Mouse (Mus musculus): ENCODE data around the gene Srp68. TPM values are rescaled to one million over a fixed set of nuclear protein-coding genes. Genes with fewer than 3 reads are reported as not detected.

Srp68 gene
- polyA plus RNA-seq, 1 experiment = 101 TPM

GRCm38 (mm10) chr11:116250898-116251297 lies 23.1 kb downstream of the Srp68 start:
- Histone ChIP-seq H3K9me3 (replicated peaks; ENCODE audit: control insufficient read depth, insufficient read depth, low read length, poor library complexity, severe bottlenecking) (no peaks in the 10 kb centered on the region), H3K36me3 (ENCODE audit: control insufficient read depth, insufficient read depth, low read length, poor library complexity, severe bottlenecking) (peaks cover 26% of the 10 kb centered on the region), H3K9ac (ENCODE audit: low read depth, poor library complexity, severe bottlenecking) (no peak overlapping the region), H3K4me1 (ENCODE audit: control insufficient read depth, insufficient read depth, low read length) (no peaks in the 10 kb centered on the region), H3K27me3 (ENCODE audit: control insufficient read depth, insufficient read depth, low read length, poor library complexity, severe bottlenecking) (no peaks in the 10 kb centered on the region), H3K27ac (ENCODE audit: insufficient read depth, low read length) (no peak overlapping the region), H3K4me3 (ENCODE audit: low read depth, low read length) (no peak overlapping the region)
- TF ChIP-seq POLR2A (IDR thresholded peaks at IDR 0.05; ENCODE audit: insufficient read depth, low read length) (no peak), EP300 (IDR thresholded peaks at IDR 0.05; ENCODE audit: insufficient read depth, low read depth, low read length) (no peak), CTCF (IDR thresholded peaks at IDR 0.05; ENCODE audit: low read depth, low read length) (no peak)

- Histone ChIP-seq H3K36me3 (ENCODE audit: control insufficient read depth, insufficient read depth, low read length, poor library complexity, severe bottlenecking) (peaks cover 23% of the 10 kb centered on the region), H3K4me1 (ENCODE audit: control insufficient read depth, insufficient read depth, low read length) (no peaks in the 10 kb centered on the region), H3K9ac (ENCODE audit: low read depth, poor library complexity, severe bottlenecking) (no peak overlapping the region), H3K27me3 (ENCODE audit: control insufficient read depth, insufficient read depth, low read length, poor library complexity, severe bottlenecking) (no peaks in the 10 kb centered on the region), H3K4me3 (ENCODE audit: low read depth, low read length) (no peak overlapping the region), H3K9me3 (replicated peaks; ENCODE audit: control insufficient read depth, insufficient read depth, low read length, poor library complexity, severe bottlenecking) (no peaks in the 10 kb centered on the region), H3K27ac (ENCODE audit: insufficient read depth, low read length) (no peak overlapping the region)
- TF ChIP-seq POLR2A (IDR thresholded peaks at IDR 0.05; ENCODE audit: insufficient read depth, low read length) (no peak), EP300 (IDR thresholded peaks at IDR 0.05; ENCODE audit: insufficient read depth, low read depth, low read length) (no peak), CTCF (IDR thresholded peaks at IDR 0.05; ENCODE audit: low read depth, low read length) (no peak)
Measured at GRCm38 (mm10) chr11:116247502-116248222, 26.4 kb downstream of the Srp68 start.

- Histone ChIP-seq H3K27me3 (ENCODE audit: control insufficient read depth, insufficient read depth, low read length, poor library complexity, severe bottlenecking) (no peaks in the 10 kb centered on the region), H3K4me1 (ENCODE audit: control insufficient read depth, insufficient read depth, low read length) (no peaks in the 10 kb centered on the region), H3K9me3 (replicated peaks; ENCODE audit: control insufficient read depth, insufficient read depth, low read length, poor library complexity, severe bottlenecking) (no peaks in the 10 kb centered on the region), H3K9ac (ENCODE audit: low read depth, poor library complexity, severe bottlenecking) (no peak overlapping the region), H3K4me3 (ENCODE audit: low read depth, low read length) (no peak overlapping the region), H3K36me3 (ENCODE audit: control insufficient read depth, insufficient read depth, low read length, poor library complexity, severe bottlenecking) (peaks cover 23% of the 10 kb centered on the region), H3K27ac (ENCODE audit: insufficient read depth, low read length) (no peak overlapping the region)
- no peak for TF ChIP-seq EP300 (IDR thresholded peaks at IDR 0.05; ENCODE audit: insufficient read depth, low read depth, low read length)
- no peak for TF ChIP-seq POLR2A (IDR thresholded peaks at IDR 0.05; ENCODE audit: insufficient read depth, low read length)
- TF ChIP-seq CTCF (IDR thresholded peaks at IDR 0.05; ENCODE audit: low read depth, low read length) = no peak
Measured at GRCm38 (mm10) chr11:116245616-116246015, 28.4 kb downstream of the Srp68 start.

- Histone ChIP-seq H3K27me3 (ENCODE audit: control insufficient read depth, insufficient read depth, low read length, poor library complexity, severe bottlenecking) (no peaks in the 10 kb centered on the region), H3K4me3 (ENCODE audit: low read depth, low read length) (no peak overlapping the region), H3K36me3 (ENCODE audit: control insufficient read depth, insufficient read depth, low read length, poor library complexity, severe bottlenecking) (peaks cover 18% of the 10 kb centered on the region), H3K9ac (ENCODE audit: low read depth, poor library complexity, severe bottlenecking) (no peak overlapping the region), H3K9me3 (replicated peaks; ENCODE audit: control insufficient read depth, insufficient read depth, low read length, poor library complexity, severe bottlenecking) (no peaks in the 10 kb centered on the region), H3K4me1 (ENCODE audit: control insufficient read depth, insufficient read depth, low read length) (no peaks in the 10 kb centered on the region), H3K27ac (ENCODE audit: insufficient read depth, low read length) (no peak overlapping the region)
- TF ChIP-seq EP300 (IDR thresholded peaks at IDR 0.05; ENCODE audit: insufficient read depth, low read depth, low read length) (no peak), POLR2A (IDR thresholded peaks at IDR 0.05; ENCODE audit: insufficient read depth, low read length) (no peak), CTCF (IDR thresholded peaks at IDR 0.05; ENCODE audit: low read depth, low read length) (no peak)
Measured at GRCm38 (mm10) chr11:116244580-116244979, 29.4 kb downstream of the Srp68 start.

GRCm38 (mm10) chr11:116241744-116242235 lies 32.2 kb downstream of the Srp68 start:
- Histone ChIP-seq H3K27me3 (ENCODE audit: control insufficient read depth, insufficient read depth, low read length, poor library complexity, severe bottlenecking) (no peaks in the 10 kb centered on the region), H3K27ac (ENCODE audit: insufficient read depth, low read length) (no peak overlapping the region), H3K9ac (ENCODE audit: low read depth, poor library complexity, severe bottlenecking) (no peak overlapping the region), H3K4me1 (ENCODE audit: control insufficient read depth, insufficient read depth, low read length) (no peaks in the 10 kb centered on the region), H3K9me3 (replicated peaks; ENCODE audit: control insufficient read depth, insufficient read depth, low read length, poor library complexity, severe bottlenecking) (no peaks in the 10 kb centered on the region), H3K4me3 (ENCODE audit: low read depth, low read length) (no peak overlapping the region), H3K36me3 (ENCODE audit: control insufficient read depth, insufficient read depth, low read length, poor library complexity, severe bottlenecking) (peaks cover 17% of the 10 kb centered on the region)
- TF ChIP-seq EP300 (IDR thresholded peaks at IDR 0.05; ENCODE audit: insufficient read depth, low read depth, low read length) (no peak), CTCF (IDR thresholded peaks at IDR 0.05; ENCODE audit: low read depth, low read length) (no peak), POLR2A (IDR thresholded peaks at IDR 0.05; ENCODE audit: insufficient read depth, low read length) (no peak)

GRCm38 (mm10) chr11:116239797-116240196 lies 34.2 kb downstream of the Srp68 start:
- Histone ChIP-seq H3K36me3 (ENCODE audit: control insufficient read depth, insufficient read depth, low read length, poor library complexity, severe bottlenecking) (peaks cover under 1% of the 10 kb centered on the region; the same call in 1 of the 2 replicates), H3K4me3 (ENCODE audit: low read depth, low read length) (no peak overlapping the region), H3K9me3 (replicated peaks; ENCODE audit: control insufficient read depth, insufficient read depth, low read length, poor library complexity, severe bottlenecking) (no peaks in the 10 kb centered on the region), H3K27ac (ENCODE audit: insufficient read depth, low read length) (no peak overlapping the region), H3K4me1 (ENCODE audit: control insufficient read depth, insufficient read depth, low read length) (no peaks in the 10 kb centered on the region), H3K9ac (ENCODE audit: low read depth, poor library complexity, severe bottlenecking) (no peak overlapping the region), H3K27me3 (ENCODE audit: control insufficient read depth, insufficient read depth, low read length, poor library complexity, severe bottlenecking) (no peaks in the 10 kb centered on the region)
- no peak for TF ChIP-seq CTCF (IDR thresholded peaks at IDR 0.05; ENCODE audit: low read depth, low read length)
- no peak for TF ChIP-seq EP300 (IDR thresholded peaks at IDR 0.05; ENCODE audit: insufficient read depth, low read depth, low read length)

All from ES-Bruce4 (cell line).